Mouse (Mus musculus) ES-E14 (cell line): ENCODE measurements around the gene Pitpnm3. TPM values are rescaled to one million over a fixed set of nuclear protein-coding genes. Genes with fewer than 3 reads are reported as not detected.

Source experiments
- DNase-seq: peaks from one replicate; pipeline ENCODE4 v3.0.0-alpha.2; 2013; ENCODE audit warnings: low read depth, low spot score
- H3K27ac ChIP-seq: 2 replicates; pipeline ENCODE4 v1.5.1; 2012; ENCODE audit warnings: low read depth, mild to moderate bottlenecking, low read length, moderate library complexity, mixed read lengths; ENCODE audit not compliant: poor library complexity, insufficient read depth, severe bottlenecking
- H3K36me3 ChIP-seq: 2 replicates; pipeline ENCODE4 v1.6.1; 2012; ENCODE audit warnings: mild to moderate bottlenecking, low read length, moderate library complexity, mixed read lengths; ENCODE audit not compliant: control insufficient read depth, poor library complexity, insufficient read depth, severe bottlenecking
- H3K4me1 ChIP-seq, 2 experiments: fragments of 150-350 bp in 1 of 2; sonication (generic) in 1 of 2; 2 replicates each; pipeline ENCODE4 v1.6.1; 2012; ENCODE audit warnings: low read length in 2 of 2, mild to moderate bottlenecking in 1 of 2, mixed read lengths in 1 of 2; ENCODE audit not compliant: control insufficient read depth in 2 of 2, insufficient read depth in 2 of 2, poor library complexity in 1 of 2
- H3K4me3 ChIP-seq, 2 experiments: fragments of 150-350 bp in 1 of 2; sonication (generic) in 1 of 2; 2 replicates each; pipeline ENCODE4 v1.5.1; 2012; ENCODE audit warnings: low read length in 2 of 2, low read depth in 1 of 2, mild to moderate bottlenecking in 1 of 2, mixed read lengths in 1 of 2; ENCODE audit not compliant: insufficient read depth in 1 of 2, poor library complexity in 1 of 2, severe bottlenecking in 1 of 2
- H3K9ac ChIP-seq: 2 replicates; pipeline ENCODE4 v1.6.1; 2012; ENCODE audit warnings: low read depth, mild to moderate bottlenecking, low read length, mixed read lengths; ENCODE audit not compliant: poor library complexity, insufficient read depth, severe bottlenecking
- H3K9me3 ChIP-seq: fragments of 150-350 bp; sonication (generic); 2 replicates; pipeline ENCODE4 v1.6.1; 2012; ENCODE audit warnings: low read depth, mild to moderate bottlenecking, low read length; ENCODE audit not compliant: control insufficient read depth, insufficient read depth
- CHD2 ChIP-seq: IDR thresholded peaks from 2 replicates; pipeline ENCODE4 v1.6.1; 2014; ENCODE audit warnings: mild to moderate bottlenecking, low read depth, low read length, inconsistent platforms
- HCFC1 ChIP-seq: IDR thresholded peaks from 2 replicates; pipeline ENCODE4 v1.6.1; 2012; ENCODE audit warnings: low read length, inconsistent platforms, borderline replicate concordance; ENCODE audit not compliant: insufficient read depth
- MAFK ChIP-seq: IDR thresholded peaks from 2 replicates; pipeline ENCODE4 v1.6.1; 2014; ENCODE audit warnings: mild to moderate bottlenecking, low read depth, low read length, inconsistent platforms; ENCODE audit not compliant: insufficient read depth
- ZC3H11A ChIP-seq: IDR thresholded peaks from 2 replicates; pipeline ENCODE4 v1.6.1; 2012; ENCODE audit warnings: low read depth, mild to moderate bottlenecking, inconsistent platforms, low read length, borderline replicate concordance
- ZNF384 ChIP-seq: IDR thresholded peaks from 2 replicates; pipeline ENCODE4 v1.6.1; 2012; ENCODE audit warnings: low read depth, low read length, inconsistent platforms
- in situ Hi-C, 2 experiments: fragments of 600-800 bp; cut with MboI; formaldehyde crosslinking; loops; one replicate each; pipeline ENCODE4 v1.15.1; 2025; ENCODE audit warnings: low sequenced_read_pairs in 2 of 2, inconsistent platforms in 1 of 2; ENCODE audit not compliant: unreplicated experiment in 2 of 2
- total RNA-seq: library from RNA; depleted of rRNA; stranded (reverse); fragments of 300-350 nt; gene quantifications from 2 replicates; pipeline ENCODE4 v1.2.3, GENCODE M21; 2012; rRNA removed

The Pitpnm3 gene
- 0.32 and 0.36 TPM in 2 replicates for total RNA-seq

DNA sequence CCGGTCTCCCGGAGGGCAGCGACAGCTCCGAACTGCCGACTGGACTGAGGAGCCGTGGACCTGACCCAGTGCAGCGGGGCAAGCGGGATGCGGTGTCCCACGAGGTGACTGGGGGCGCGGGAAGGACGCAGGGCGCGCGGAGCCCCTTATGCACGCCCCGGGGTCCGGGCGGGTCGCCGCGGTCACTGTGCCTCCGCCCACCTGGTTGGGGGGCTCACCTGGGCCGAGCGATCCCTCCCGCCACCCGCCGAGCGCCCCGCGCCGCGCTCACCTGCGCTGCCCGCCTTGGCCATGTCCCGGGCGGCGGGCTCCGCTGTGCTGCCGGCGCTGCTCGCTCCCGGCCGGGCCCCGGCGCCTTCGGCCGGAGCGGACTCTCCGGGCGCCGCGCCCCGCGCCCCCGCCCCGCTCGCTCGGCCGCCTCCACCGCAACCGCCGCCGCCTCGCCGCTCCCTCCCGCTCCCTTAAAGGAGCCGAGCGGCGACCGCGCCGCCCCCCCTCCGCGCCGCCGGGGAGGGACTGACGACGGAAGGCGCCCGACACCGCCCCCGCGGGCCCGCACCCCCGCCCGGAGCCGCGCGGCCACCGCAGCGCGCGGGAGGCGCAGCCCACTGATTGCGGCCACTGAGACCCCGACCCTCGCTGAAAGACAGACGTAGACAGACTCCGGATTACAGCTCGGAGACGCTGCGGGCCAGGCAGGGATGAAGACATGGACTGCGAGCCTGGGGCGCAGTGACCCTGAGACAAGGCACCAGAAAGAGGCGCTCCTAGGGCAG, at the start of gene Pitpnm3:
Gene Pitpnm3, minus strand, starts transcription at position 396 of the 776 bp plus-strand sequence.
- no peaks in the 10 kb centered on the region for H3K9me3 ChIP-seq
- DNase-seq = no peak
- in situ Hi-C loops = no loop called here
- H3K4me1 ChIP-seq = peaks cover 0 to 10% of the 10 kb centered on the region in 2 experiments; a peak in 1 of 4 replicates
- no peak within 1 kb of the TSS for H3K27ac ChIP-seq
- H3K9ac ChIP-seq = peak within 1 kb of the TSS; percentile 49
- TF ChIP-seq HCFC1 = no peak
- TF ChIP-seq ZNF384 = no peak
- no peak for TF ChIP-seq MAFK
- TF ChIP-seq CHD2 = no peak
- TF ChIP-seq ZC3H11A = no peak
- H3K4me3 ChIP-seq = peak within 1 kb of the TSS; percentile 73 to 80
- no peaks in the 10 kb centered on the region for H3K36me3 ChIP-seq

DNA sequence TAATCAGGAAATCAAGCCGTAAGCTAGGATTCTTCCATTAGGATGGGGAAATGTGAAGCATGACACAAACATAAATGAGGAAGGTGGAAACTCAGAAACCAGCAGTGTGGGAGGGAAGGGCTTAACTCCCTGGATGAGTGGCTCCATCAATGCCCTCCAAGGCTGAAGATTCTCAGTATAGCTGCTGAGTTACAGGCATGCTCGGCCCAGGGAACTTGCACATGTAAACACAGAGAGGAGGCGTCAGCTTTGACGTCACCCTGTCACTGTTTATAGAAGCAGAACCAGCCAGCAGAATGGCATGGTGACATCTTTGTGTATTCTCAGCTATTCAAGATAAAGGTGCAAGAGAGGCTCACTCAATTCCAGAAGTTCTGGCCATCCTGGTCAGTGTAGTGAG, 48.7 kb upstream of the Pitpnm3 start:
- Histone ChIP-seq H3K27ac (no peak overlapping the region), H3K4me1 (peaks cover 0 to 8% of the 10 kb centered on the region in 2 experiments; a peak in 1 of 4 replicates), H3K9ac (no peak overlapping the region), H3K9me3 (no peaks in the 10 kb centered on the region), H3K36me3 (no peaks in the 10 kb centered on the region; the same call in 1 of the 2 replicates), H3K4me3 (no peak overlapping the region)
- no peak for TF ChIP-seq ZNF384
- no peak for TF ChIP-seq ZC3H11A
- TF ChIP-seq CHD2 = no peak
- TF ChIP-seq HCFC1 = no peak
- TF ChIP-seq MAFK = no peak
- no peak for DNase-seq
- in situ Hi-C loops = no loop called here

DNA sequence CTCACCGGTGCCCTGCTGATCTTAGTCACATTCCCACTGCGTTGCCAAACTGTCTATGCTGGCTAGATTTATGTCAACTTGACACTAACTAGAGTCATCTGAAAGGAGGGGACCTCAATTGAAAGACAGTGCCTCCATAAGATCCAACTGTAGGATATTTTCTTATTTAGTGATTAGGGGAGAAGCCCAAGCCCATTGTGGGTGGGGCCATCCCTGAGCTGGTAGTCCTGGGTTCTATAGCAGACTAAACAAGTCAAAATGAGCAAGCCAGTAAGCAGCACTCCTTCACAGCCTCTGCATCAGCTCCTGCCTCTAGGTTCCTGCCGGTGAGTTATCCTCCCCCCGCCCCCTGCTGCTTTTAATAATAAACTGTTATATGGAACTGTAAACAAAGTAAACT, 45.6 kb upstream of the Pitpnm3 start:
- in situ Hi-C loops = no loop called here
- no peak overlapping the region for H3K4me3 ChIP-seq
- peaks cover 0 to 3% of the 10 kb centered on the region in 2 experiments; a peak in 2 of 4 replicates for H3K4me1 ChIP-seq
- no peak for DNase-seq
- no peak overlapping the region for H3K9ac ChIP-seq
- no peaks in the 10 kb centered on the region; the same call in 1 of the 2 replicates for H3K36me3 ChIP-seq
- H3K9me3 ChIP-seq = no peaks in the 10 kb centered on the region
- H3K27ac ChIP-seq = no peak overlapping the region
- TF ChIP-seq MAFK (no peak), ZC3H11A (no peak), ZNF384 (no peak), HCFC1 (no peak), CHD2 (no peak)

DNA sequence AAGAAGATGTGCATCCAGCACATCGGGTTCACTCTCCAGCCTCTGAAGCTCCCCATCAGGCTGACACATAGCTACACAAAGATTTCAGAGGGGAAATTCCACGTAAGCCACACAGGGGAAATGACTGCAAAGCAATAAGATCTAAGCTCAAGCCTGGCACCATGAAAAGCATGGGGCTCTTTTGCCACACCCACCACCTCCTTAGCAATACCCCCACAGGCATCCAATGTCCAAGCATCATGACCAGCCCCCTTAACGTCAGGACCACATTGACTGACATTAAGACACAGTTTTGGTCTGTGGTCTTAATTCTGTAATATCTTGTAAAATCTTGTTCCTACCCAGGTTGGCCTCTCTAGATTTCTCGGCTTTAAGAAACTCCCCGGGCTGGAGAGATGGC, 45.0 kb upstream of the Pitpnm3 start:
- no peak for TF ChIP-seq HCFC1
- no peak for TF ChIP-seq CHD2
- no peak for TF ChIP-seq MAFK
- no peak for TF ChIP-seq ZNF384
- Histone ChIP-seq H3K4me1 (peaks cover 0 to 2% of the 10 kb centered on the region in 2 experiments; a peak in 2 of 4 replicates), H3K9me3 (no peaks in the 10 kb centered on the region), H3K27ac (no peak overlapping the region), H3K4me3 (no peak overlapping the region), H3K9ac (no peak overlapping the region), H3K36me3 (no peaks in the 10 kb centered on the region; the same call in 1 of the 2 replicates)
- in situ Hi-C loops = no loop called here
- no peak for DNase-seq
